Mouse (Mus musculus) neural tube, embryonic 11.5 days (tissue): ENCODE measurements around the gene Usp36. TPM values are rescaled to one million over a fixed set of nuclear protein-coding genes. Genes with fewer than 3 reads are reported as not detected.

Experiments used
- ATAC-seq: fragments of 200-750 bp; cut with Nextera tagmentation; 2 replicates; pipeline ENCODE4 v1.8.0; 2017; ENCODE audit warnings: moderate number of reproducible peaks, mild to moderate bottlenecking, moderate TSS enrichment, moderate library complexity; ENCODE audit not compliant: insufficient read depth, low FRiP score, low TSS enrichment
- DNase-seq: peaks from one replicate; pipeline ENCODE4 v3.0.0-alpha.2; 2015; ENCODE audit warnings: low spot score
- H3K27ac ChIP-seq: fragments of 300-500 bp; sonication (generic); 2 replicates; pipeline ENCODE4 v1.5.1; 2014; ENCODE audit warnings: low read depth, mild to moderate bottlenecking, low read length
- H3K27me3 ChIP-seq: fragments of 300-500 bp; sonication (generic); 2 replicates; pipeline ENCODE4 v1.6.1; 2014; ENCODE audit warnings: mild to moderate bottlenecking, low read length, mixed read lengths; ENCODE audit not compliant: control insufficient read depth, insufficient read depth
- H3K36me3 ChIP-seq: fragments of 300-500 bp; sonication (generic); 2 replicates; pipeline ENCODE4 v1.6.1; 2014; ENCODE audit warnings: mild to moderate bottlenecking, low read length, moderate library complexity, mixed read lengths; ENCODE audit not compliant: control insufficient read depth, insufficient read depth
- H3K4me1 ChIP-seq: fragments of 300-500 bp; sonication (generic); 2 replicates; pipeline ENCODE4 v1.6.1; 2014; ENCODE audit warnings: low read length, mixed read lengths; ENCODE audit not compliant: control insufficient read depth, insufficient read depth
- H3K4me2 ChIP-seq: fragments of 300-500 bp; sonication (generic); 2 replicates; pipeline ENCODE4 v1.6.1; 2014; ENCODE audit warnings: low read depth, mild to moderate bottlenecking, moderate library complexity
- H3K4me3 ChIP-seq: fragments of 300-500 bp; sonication (generic); 2 replicates; pipeline ENCODE4 v1.5.1; 2014; ENCODE audit warnings: low read depth, low read length
- H3K9ac ChIP-seq: fragments of 300-500 bp; sonication (generic); 2 replicates; pipeline ENCODE4 v1.6.1; 2014; ENCODE audit warnings: mild to moderate bottlenecking, low read length
- H3K9me3 ChIP-seq: fragments of 300-500 bp; sonication (generic); 2 replicates; pipeline ENCODE4 v1.6.1; 2016; ENCODE audit warnings: low read length; ENCODE audit not compliant: control insufficient read depth
- WGBS: fragments of 180-500 bp; shearing (Covaris S2); extraction: QIAGEN DNeasy Blood & Tissue Kit; methylation state at CpG from one replicate; pipeline ENCODE4 v1.1.7; 2014; 5-methylcytosine and 5-hydroxymethylcytosine counted together
- polyA plus RNA-seq: library from polyadenylated mRNA; unstranded; fragments of >200 nt; fragmentation: Nextera tagmentation; extraction: Ambion mirVana; gene quantifications from 2 replicates; pipeline ENCODE4 v1.2.1, GENCODE M21; 2014

Gene Usp36
- polyA plus RNA-seq, 1 experiment from 2014 or later = 11.5 TPM

- Histone ChIP-seq H3K36me3 (no peaks in the 10 kb centered on the region), H3K27me3 (no peaks in the 10 kb centered on the region), H3K4me1 (no peaks in the 10 kb centered on the region), H3K4me2 (no peak overlapping the region), H3K9me3 (no peaks in the 10 kb centered on the region), H3K9ac (no peak overlapping the region), H3K4me3 (no peak overlapping the region), H3K27ac (no peak overlapping the region)
- DNase-seq = no peak
- 78% methylated on average over 7 of the region's 7 CpGs for WGBS
- no peak for ATAC-seq
These were observed 62.4 kb downstream of the Usp36 start for GRCm38 (mm10) chr11:118227650-118228049.

GRCm38 (mm10) chr11:118226850-118227249 lies 63.2 kb downstream of the Usp36 start:
- H3K4me3 ChIP-seq = no peak overlapping the region
- no peak overlapping the region for H3K9ac ChIP-seq
- no peaks in the 10 kb centered on the region for H3K36me3 ChIP-seq
- DNase-seq (no peak), ATAC-seq (no peak)
- 91% methylated on average over 7 of the region's 7 CpGs for WGBS
- H3K4me2 ChIP-seq = no peak overlapping the region
- no peaks in the 10 kb centered on the region for H3K9me3 ChIP-seq
- no peaks in the 10 kb centered on the region for H3K27me3 ChIP-seq
- H3K4me1 ChIP-seq = no peaks in the 10 kb centered on the region
- no peak overlapping the region for H3K27ac ChIP-seq

GRCm38 (mm10) chr11:118225862-118226261 lies 64.2 kb downstream of the Usp36 start:
- no peaks in the 10 kb centered on the region for H3K4me1 ChIP-seq
- H3K36me3 ChIP-seq = no peaks in the 10 kb centered on the region
- no peak overlapping the region for H3K4me2 ChIP-seq
- H3K9ac ChIP-seq = no peak overlapping the region
- ATAC-seq = no peak
- no peaks in the 10 kb centered on the region for H3K27me3 ChIP-seq
- H3K4me3 ChIP-seq = no peak overlapping the region
- 78% methylated on average over 1 of the region's 1 CpGs for WGBS
- H3K27ac ChIP-seq = no peak overlapping the region
- H3K9me3 ChIP-seq = no peaks in the 10 kb centered on the region
- no peak for DNase-seq

- ATAC-seq = no peak
- H3K27ac ChIP-seq = no peak overlapping the region
- H3K27me3 ChIP-seq = no peaks in the 10 kb centered on the region
- no peak overlapping the region for H3K4me3 ChIP-seq
- WGBS = 79% methylated on average over 12 of the region's 12 CpGs
- no peak for DNase-seq
- H3K36me3 ChIP-seq = no peaks in the 10 kb centered on the region
- H3K9ac ChIP-seq = no peak overlapping the region
- no peaks in the 10 kb centered on the region for H3K4me1 ChIP-seq
- H3K4me2 ChIP-seq = no peak overlapping the region
- H3K9me3 ChIP-seq = no peaks in the 10 kb centered on the region
These were observed 64.8 kb downstream of the Usp36 start for GRCm38 (mm10) chr11:118225056-118225836.

- Histone ChIP-seq H3K27me3 (no peaks in the 10 kb centered on the region), H3K36me3 (no peaks in the 10 kb centered on the region), H3K4me2 (no peak overlapping the region), H3K4me3 (no peak overlapping the region), H3K9me3 (no peaks in the 10 kb centered on the region), H3K9ac (no peak overlapping the region), H3K27ac (no peak overlapping the region), H3K4me1 (no peaks in the 10 kb centered on the region)
- 88% methylated on average over 10 of the region's 10 CpGs for WGBS
- ATAC-seq (no peak), DNase-seq (no peak)
These were observed 66.5 kb downstream of the Usp36 start for GRCm38 (mm10) chr11:118223416-118224067.

GRCm38 (mm10) chr11:118222917-118223316 lies 67.1 kb downstream of the Usp36 start:
- H3K27ac ChIP-seq = no peak overlapping the region
- 84% methylated on average over 5 of the region's 5 CpGs for WGBS
- H3K9me3 ChIP-seq = no peaks in the 10 kb centered on the region
- DNase-seq (no peak), ATAC-seq (no peak)
- H3K9ac ChIP-seq = no peak overlapping the region
- no peak overlapping the region for H3K4me3 ChIP-seq
- no peaks in the 10 kb centered on the region for H3K4me1 ChIP-seq
- H3K36me3 ChIP-seq = no peaks in the 10 kb centered on the region
- no peak overlapping the region for H3K4me2 ChIP-seq
- H3K27me3 ChIP-seq = no peaks in the 10 kb centered on the region

GRCm38 (mm10) chr11:118222351-118222885 lies 67.6 kb downstream of the Usp36 start:
- Histone ChIP-seq H3K27me3 (no peaks in the 10 kb centered on the region), H3K27ac (no peak overlapping the region), H3K4me3 (no peak overlapping the region), H3K9ac (no peak overlapping the region), H3K4me2 (no peak overlapping the region), H3K9me3 (no peaks in the 10 kb centered on the region), H3K4me1 (no peaks in the 10 kb centered on the region), H3K36me3 (no peaks in the 10 kb centered on the region)
- DNase-seq (no peak), ATAC-seq (no peak)
- WGBS = 71% methylated on average over 6 of the region's 6 CpGs

GRCm38 (mm10) chr11:118220561-118221262 lies 69.3 kb downstream of the Usp36 start:
- DNase-seq = no peak
- ATAC-seq = no peak
- Histone ChIP-seq H3K27ac (no peak overlapping the region), H3K9me3 (no peaks in the 10 kb centered on the region), H3K4me3 (no peak overlapping the region), H3K36me3 (no peaks in the 10 kb centered on the region), H3K9ac (no peak overlapping the region), H3K4me1 (no peaks in the 10 kb centered on the region), H3K27me3 (no peaks in the 10 kb centered on the region), H3K4me2 (no peak overlapping the region)
- WGBS = 24% methylated on average over 7 of the region's 7 CpGs
